In the genomic region with DNA sequence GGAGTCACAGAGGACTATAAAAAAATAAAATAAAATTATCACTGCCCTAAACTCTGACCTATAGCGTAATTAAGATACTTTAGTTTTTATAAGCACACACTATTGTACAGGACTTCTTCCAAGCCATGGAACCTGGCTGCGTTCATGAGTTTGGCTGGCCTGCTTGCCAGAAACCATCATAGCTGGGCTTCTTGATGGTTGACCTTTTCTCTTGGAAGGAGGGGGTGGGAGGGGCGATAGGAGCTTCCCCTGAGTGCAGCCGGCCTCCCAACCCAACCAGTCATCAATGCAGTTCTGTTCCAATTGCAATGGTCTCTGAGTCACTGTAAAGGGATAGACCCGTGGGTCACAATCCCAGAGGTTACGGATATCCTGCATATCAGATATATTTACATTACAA, we compare ENCODE assay signal across 25 mouse cellular contexts. TPM values are rescaled to one million over a fixed set of nuclear protein-coding genes. Genes with fewer than 3 reads are reported as not detected.
"Had no signal": no experiment of that assay in that cellular context is flagged by ENCODE, and none has a peak within 500 bp of the region (broad histone marks: within the 10 kb centered on the region; RNA-seq: fewer than 3 reads in every experiment).

No protein-coding gene starts in this region.

- DNase-seq: kidney, adult 2 months; kidney, postnatal 25 days; layer of hippocampus, adult 9-11 months; liver, postnatal 0 days; retina, postnatal 1 day; right cerebral cortex, postnatal 25 days; spleen, adult 18-20 months; thymus, adult 18-20 months; thymus, postnatal 36 days had no signal

- H3K27me3 ChIP-seq: stomach, embryonic 15.5 days had no signal

- H3K4me3 ChIP-seq: layer of hippocampus, adult 2 months; limb, embryonic 12.5 days; limb, embryonic 15.5 days; midbrain, embryonic 13.5 days; myocyte; stomach, embryonic 15.5 days had no signal

- H3K27ac ChIP-seq: kidney, postnatal 0 days; layer of hippocampus, adult 2 months; limb, embryonic 12.5 days; limb, embryonic 15.5 days; liver, embryonic 14.5 days; macrophage; midbrain, embryonic 13.5 days; stomach, embryonic 15.5 days had no signal

- H3K9me3 ChIP-seq: limb, embryonic 15.5 days; stomach, embryonic 15.5 days had no signal

- H3K36me3 ChIP-seq: limb, embryonic 12.5 days; limb, embryonic 15.5 days; midbrain, embryonic 13.5 days; stomach, embryonic 15.5 days had no signal

RNA-seq across cellular contexts. Expression of a gene that starts 2.8 kb away (rescaled TPM):
- total RNA-seq: monocyte, adult 5-6 weeks had no signal
- polyA plus RNA-seq: kidney, adult 2 months; kidney, embryonic 14.5 days; large intestine, adult 2 months; liver, embryonic 11.5 days; liver, postnatal 0 days; macrophage; myocyte had no signal

RNA-seq across cellular contexts. Expression of a gene that starts 4.0 kb away (rescaled TPM):
- polyA plus RNA-seq: myocyte had no signal

RNA-seq across cellular contexts. Expression of a gene that starts 20.0 kb away (rescaled TPM):
- total RNA-seq: left cerebral cortex, adult 18-20 months; megakaryocyte, adult 5-6 weeks; monocyte, adult 5-6 weeks had no signal
- polyA plus RNA-seq: liver, embryonic 11.5 days; lung, embryonic 14.5 days; macrophage; myocyte had no signal
